Mouse (Mus musculus) thymus, postnatal 4 days (tissue): ENCODE results near the gene Cd80.

Experiments
- DNase-seq: peaks from one replicate; pipeline ENCODE4 v3.0.0; 2021

The Cd80 gene

DNA sequence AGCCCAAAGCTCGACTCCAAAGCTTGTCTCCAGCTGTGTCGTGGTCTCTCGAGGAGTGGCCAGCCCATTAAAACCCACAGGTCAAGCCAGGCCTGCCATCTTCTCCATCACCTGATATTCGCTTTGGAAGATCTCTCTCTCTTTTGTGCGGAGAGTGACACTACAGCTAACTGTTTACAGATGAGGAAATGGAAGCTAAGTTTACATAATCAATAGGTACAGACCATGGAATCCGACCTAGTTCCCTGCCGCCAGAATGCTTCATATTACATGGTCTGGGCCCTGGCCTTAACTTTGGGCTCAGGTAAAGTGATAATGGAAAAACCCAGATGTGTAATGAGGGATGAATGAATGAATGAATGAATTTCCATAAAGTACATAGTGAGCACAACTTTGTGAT is 4.7 kb upstream of the Cd80 start:
- DNase-seq = no peak

DNA sequence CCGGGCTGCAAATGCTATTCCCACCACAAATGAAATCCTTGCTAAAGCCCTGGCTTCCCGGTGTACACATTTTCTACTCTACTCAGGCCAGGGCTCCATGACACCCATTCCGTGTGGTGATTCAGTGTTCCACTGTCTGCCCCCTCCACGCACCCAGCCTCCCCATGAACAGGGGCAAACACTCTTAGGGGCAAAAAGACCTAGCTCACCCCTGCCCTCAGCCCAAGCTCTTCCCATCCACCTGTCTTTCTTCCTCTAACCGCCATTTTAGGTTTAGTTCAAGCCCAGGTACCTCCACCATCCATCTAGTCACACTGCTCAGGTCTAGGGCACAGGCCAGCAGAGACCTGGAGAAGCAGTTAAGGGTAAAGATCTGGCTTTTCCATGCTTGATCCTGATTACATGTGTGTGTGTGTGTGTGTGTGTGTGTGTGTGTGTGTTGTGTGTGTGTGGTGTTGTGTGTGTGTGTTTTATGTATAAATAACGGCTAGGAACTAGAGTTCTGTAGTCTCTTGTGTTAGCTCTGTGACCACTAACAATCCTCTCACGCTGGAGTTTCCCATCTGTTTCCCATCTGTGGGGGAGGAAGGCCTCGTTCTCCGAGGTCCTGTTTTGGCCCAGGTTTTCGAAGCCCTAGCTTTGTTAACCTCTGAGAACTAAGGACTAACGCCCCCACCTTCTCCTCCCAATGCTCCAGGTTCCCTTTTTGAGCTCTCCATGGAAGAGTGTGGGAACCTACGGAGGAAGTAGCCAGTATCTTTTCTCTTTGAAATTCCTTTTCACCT is 3.7 kb upstream of the Cd80 start:
- no peak for DNase-seq

- peak; percentile 87 for DNase-seq
Measured at GRCm38 (mm10) chr16:38452442-38453202, 2.7 kb upstream of the Cd80 start, which contains the start of gene Adprh. Gene Adprh, minus strand, starts transcription at chr16:38452703.

GRCm38 (mm10) chr16:38453203-38453553 is 2.2 kb upstream of the Cd80 start:
- no peak for DNase-seq

DNA sequence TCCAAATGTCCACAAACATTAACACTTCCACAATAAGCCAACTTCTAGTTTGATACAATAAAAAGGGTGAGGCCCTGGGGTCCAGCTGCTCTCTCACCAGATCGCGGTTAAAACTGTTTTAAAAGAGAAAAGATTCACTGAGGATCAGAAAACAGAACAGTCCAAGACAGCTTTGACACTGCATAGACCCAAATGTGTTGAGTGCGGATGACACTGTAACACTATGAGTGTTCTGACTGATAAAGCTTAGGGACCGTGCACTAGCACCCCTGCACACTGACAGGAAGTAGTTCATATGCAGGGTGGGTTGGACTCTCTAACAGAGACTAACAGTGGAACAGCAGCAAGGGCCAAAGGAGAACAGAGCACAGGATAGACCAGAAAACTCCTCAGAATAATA is 1.4 kb upstream of the Cd80 start:
- DNase-seq = no peak

DNA sequence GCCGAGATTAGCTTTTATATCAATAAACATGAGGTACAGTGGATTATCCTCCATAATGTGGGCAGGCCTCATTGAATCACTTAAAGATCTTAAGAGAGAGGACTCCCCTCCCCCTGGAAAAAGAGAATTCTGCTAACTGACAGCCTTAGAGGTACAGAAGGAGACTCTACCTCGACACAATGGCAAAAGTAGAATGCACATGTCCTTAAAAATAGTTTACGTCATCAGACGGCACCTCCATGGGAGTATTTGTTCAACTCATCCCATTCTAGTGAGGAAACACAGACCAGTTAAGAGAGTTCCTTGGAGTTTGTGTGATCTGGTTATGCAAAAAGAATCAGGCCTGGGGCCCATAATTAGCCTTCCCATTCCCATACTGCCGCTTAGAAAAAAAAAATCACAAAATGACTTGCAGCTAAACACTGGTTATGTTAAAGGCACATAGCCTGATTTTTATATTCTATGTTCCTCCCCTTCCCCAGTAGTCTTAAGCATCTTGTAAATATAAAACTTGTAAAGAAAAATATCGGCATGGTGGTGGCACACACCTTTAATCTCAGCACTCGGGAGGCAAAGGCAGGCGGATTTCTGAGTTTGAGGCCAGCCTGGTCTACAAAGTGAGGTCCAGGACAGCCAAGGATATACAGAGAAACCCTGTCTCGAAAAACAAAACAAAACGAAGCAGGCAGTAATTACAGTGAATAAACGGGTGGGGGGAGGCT is 667 bp upstream of the Cd80 start:
- DNase-seq = no peak

GRCm38 (mm10) chr16:38456812-38457567 is 1.6 kb downstream of the Cd80 start:
- DNase-seq = no peak

DNA sequence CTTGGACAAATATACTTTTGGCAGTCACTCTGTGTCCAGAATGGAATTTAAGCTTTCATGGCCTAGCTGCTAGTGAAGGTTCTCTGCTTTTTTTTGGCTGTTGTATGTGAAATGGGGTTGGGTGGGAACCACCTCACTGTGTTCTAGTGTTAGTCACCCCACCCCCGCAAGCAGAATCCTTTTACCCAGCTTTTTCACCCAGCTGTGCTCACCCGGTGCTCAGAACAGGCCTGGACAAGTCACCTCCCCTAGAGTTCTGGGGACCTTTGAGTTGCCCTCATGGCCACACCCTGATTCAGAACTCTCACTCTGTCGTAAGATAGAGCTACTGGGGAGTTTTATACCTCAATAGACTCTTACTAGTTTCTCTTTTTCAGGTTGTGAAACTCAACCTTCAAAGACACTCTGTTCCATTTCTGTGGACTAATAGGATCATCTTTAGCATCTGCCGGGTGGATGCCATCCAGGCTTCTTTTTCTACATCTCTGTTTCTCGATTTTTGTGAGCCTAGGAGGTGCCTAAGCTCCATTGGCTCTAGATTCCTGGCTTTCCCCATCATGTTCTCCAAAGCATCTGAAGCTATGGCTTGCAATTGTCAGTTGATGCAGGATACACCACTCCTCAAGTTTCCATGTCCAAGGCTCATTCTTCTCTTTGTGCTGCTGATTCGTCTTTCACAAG is 3.4 kb downstream of the Cd80 start:
- DNase-seq = no peak

DNA sequence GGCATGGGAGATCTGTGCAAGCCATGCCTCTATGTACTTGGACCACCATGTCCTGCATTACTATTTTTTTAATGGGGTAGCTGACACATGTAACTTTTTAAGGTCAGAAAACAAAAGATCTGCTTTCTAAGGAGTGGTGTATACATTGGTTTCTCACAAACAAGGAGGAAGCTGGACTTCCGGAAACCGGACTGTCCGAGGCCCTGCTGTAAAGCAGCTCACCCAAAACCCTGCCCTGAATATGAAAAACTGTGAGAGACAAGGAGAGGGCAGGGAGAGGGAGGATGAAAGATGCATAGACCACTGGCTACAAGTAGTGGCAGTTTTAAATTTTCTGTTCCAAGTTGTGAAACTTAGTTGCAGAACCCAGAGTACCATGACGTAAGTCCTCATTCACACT is 4.6 kb downstream of the Cd80 start:
- no peak for DNase-seq

GRCm38 (mm10) chr16:38461749-38462148 is 6.4 kb downstream of the Cd80 start:
- no peak for DNase-seq

DNA sequence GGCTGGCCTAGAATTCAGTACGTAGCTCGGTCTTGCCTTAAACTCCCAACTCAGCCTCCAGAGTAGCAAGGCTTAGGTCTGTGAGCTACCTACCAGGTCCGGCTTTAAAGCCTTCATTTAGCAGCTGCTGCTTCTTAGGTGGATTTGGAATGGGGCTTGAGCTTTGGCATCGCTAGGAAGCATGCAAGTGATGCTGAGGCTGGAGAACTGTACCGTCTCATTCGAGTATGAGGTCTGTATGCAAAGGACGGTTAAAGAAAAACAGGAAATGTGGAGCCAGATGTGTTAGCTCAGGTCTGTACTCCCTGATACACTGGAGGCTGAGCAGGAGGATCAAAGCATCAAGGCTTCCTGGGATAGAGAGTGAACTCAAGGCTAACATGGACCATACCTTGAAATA is 6.8 kb downstream of the Cd80 start:
- no peak for DNase-seq

- DNase-seq = no peak
Measured at GRCm38 (mm10) chr16:38463305-38463704, 7.9 kb downstream of the Cd80 start.

- DNase-seq = no peak
Measured at GRCm38 (mm10) chr16:38466089-38466488, 10.7 kb downstream of the Cd80 start.

GRCm38 (mm10) chr16:38467091-38467916 is 11.9 kb downstream of the Cd80 start:
- DNase-seq = no peak

DNA sequence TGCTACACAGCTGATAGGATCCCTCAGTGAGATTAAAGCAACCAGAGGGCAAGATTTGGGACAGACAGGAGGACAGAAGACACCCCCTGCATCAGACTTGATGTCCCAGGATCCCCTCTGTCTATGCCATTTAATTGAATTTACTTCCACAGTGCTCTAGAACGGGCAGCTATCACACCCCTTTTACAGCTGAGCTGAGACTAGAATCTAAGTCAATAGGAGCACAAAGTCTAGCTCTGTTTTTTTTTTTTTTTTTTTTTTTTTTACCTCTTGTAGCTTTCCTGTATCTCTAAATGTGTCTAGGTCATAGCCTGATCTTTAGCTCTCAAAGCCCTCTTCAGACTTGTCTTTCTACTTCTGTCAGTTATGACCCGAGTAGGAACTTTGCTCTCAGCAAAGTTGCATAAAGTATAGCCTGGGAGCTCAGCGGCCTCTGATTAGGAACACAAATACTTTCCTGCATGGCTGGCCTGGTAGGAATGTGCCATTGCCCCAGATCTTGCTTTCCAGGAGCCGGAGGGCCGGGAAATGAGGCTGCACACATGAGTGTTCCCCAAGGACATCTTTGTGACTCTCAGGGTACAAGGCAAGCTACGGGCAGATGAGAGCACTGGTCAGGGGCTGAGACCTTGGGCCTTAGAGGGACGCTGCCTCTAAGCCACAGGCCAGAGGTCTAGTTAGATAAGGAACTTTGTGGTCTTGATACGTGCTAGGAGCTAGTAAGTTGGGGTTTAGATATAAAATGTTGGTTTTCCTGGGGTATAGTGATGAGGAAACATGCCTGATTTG is 12.8 kb downstream of the Cd80 start:
- DNase-seq = no peak

GRCm38 (mm10) chr16:38468706-38469018 is 13.3 kb downstream of the Cd80 start:
- no peak for DNase-seq

DNA sequence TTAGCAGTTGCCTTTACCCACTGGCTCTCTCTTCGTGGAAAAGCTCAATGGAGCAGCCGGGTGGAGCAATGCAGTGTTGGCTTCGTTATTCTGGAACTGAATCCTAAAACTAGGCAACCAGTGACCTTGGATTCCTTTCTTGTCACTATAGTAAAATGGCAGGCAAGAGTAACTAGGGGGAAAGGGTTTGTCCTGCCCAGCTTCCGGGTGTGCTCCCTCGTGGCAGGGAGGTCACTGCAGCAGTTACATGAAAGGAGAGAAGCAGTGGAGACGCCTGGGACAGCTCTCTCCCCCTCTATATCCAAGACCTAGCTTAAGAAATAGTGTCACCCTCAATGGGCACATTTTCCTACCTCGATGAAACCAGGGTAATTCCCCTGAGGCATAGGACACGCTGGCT is 14.1 kb downstream of the Cd80 start:
- DNase-seq = no peak

- DNase-seq = no peak
Measured at GRCm38 (mm10) chr16:38471697-38472506, 16.5 kb downstream of the Cd80 start.

DNA sequence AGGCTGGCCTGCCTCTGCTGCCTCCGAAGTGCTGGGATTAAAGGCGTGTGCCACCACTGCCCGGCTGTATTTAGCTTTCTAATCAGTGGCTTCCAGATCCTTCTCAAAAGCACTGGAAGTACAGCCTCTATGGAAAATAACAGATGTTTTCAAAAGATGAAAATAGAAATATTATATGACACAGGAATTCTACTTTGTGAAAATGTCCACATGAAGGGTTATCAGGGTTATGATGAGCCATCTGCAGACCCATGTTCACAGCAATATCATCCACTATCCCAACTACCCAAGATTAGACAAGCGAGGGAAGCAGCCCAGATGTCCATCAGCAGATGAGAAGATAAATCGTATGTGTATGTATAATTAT is 17.1 kb downstream of the Cd80 start:
- no peak for DNase-seq

DNA sequence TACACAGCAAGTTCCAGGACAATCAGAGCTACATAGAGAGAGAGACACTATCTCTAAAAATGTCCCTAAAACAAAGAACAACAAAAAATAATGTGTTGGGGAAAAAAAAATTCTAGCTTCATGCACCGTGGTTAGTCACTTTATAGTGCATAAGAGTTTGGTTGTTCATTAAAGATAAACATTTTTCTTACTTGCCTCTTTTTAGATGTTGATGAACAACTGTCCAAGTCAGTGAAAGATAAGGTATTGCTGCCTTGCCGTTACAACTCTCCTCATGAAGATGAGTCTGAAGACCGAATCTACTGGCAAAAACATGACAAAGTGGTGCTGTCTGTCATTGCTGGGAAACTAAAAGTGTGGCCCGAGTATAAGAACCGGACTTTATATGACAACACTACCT is 18.3 kb downstream of the Cd80 start:
- no peak for DNase-seq
